In genomic region chr8:4219617-4220016, GRCm38 (mm10) we compare ENCODE assay signal across 20 mouse cellular contexts. TPM values are rescaled to one million over a fixed set of nuclear protein-coding genes. Genes with fewer than 3 reads are reported as not detected.
DNase-seq lines count a peak whose midpoint lies in the region.
"Had no signal": no experiment of that assay in that cellular context is flagged by ENCODE, and none has a peak within 500 bp of the region (broad histone marks: within the 10 kb centered on the region; RNA-seq: fewer than 3 reads in every experiment).

No protein-coding gene starts in this region.

- peak; percentile 34 to 44 for DNase-seq in left cerebral cortex, postnatal 36 days (ENCODE audit: low spot score in 2 of 2)
- no peak for DNase-seq in left cerebral cortex, postnatal 4 days
- DNase-seq in right cerebral cortex, adult 18-20 months, result peak; percentile 48
- no peak for DNase-seq in right cerebral cortex, postnatal 4 days
- DNase-seq in right cerebral cortex, postnatal 25 days, result peak; percentile 38
- DNase-seq in right cerebral cortex, postnatal 10 days (ENCODE audit: low spot score in 2 of 2), result no peak
- peak; percentile 61 for DNase-seq in brain, adult 2 months (ENCODE audit: low read depth, low spot score)
- no peak for DNase-seq in cerebellum, postnatal 10 days
- DNase-seq: adrenal gland, adult 2 months; adrenal gland, adult 8-10 months; adrenal gland, postnatal 10 days; adrenal gland, postnatal 14 days; adrenal gland, postnatal 25 days; adrenal gland, postnatal 36 days; B cell, adult 2 months; cerebellum, adult 11 months; cerebellum, adult 11-12 months; cerebellum, adult 18-20 months had no signal

- intact Hi-C loops in left cerebral cortex, postnatal 36 days (cut with DNase I), result loop anchor here (5.0 kb wide), 1 partner anchor 33 kb away; the partner anchor contains the start of gene Snapc2
- intact Hi-C loops in left cerebral cortex, postnatal 4 days (cut with DNase I), result no loop called here

RNA-seq across cellular contexts. Expression of gene Prr36, which starts 2.4 kb away (rescaled TPM):
- total RNA-seq in left cerebral cortex, postnatal 36 days (2021), result 10 to 100 TPM; 47.8 to 48.7 TPM
- 100 to 1,000 TPM; 108 to 109 TPM for total RNA-seq in left cerebral cortex, postnatal 4 days (2021)

RNA-seq across cellular contexts. Expression of gene Lrrc8e, which starts 7.0 kb away (rescaled TPM):
- total RNA-seq in left cerebral cortex, postnatal 36 days (2021), result not detected
- not detected for total RNA-seq in left cerebral cortex, postnatal 4 days (2021)

RNA-seq across cellular contexts. Expression of gene Map2k7, which starts 18.9 kb away (rescaled TPM):
- 10 to 100 TPM; 96.5 to 97.2 TPM for total RNA-seq in left cerebral cortex, postnatal 36 days (2021)
- 10 to 100 TPM; 62.9 to 65.4 TPM for total RNA-seq in left cerebral cortex, postnatal 4 days (2021)

RNA-seq across cellular contexts. Expression of gene Gm49320, which starts 19.0 kb away (rescaled TPM):
- total RNA-seq in left cerebral cortex, postnatal 36 days (2021), result 1 to 10 TPM in 1 of 2 experiments, not detected in 1; 1.4 TPM
- under 1 TPM in 1 of 2 experiments, not detected in 1; 0.74 TPM for total RNA-seq in left cerebral cortex, postnatal 4 days (2021)
- total RNA-seq: adrenal gland, postnatal 14 days; ES-E14; MEL had no signal

RNA-seq across cellular contexts. Expression of gene Tgfbr3l, which starts 28.4 kb away (rescaled TPM):
- 10 to 100 TPM in 1 of 2 experiments, 1 to 10 TPM in 1; 6.4 to 14.1 TPM for total RNA-seq in left cerebral cortex, postnatal 36 days (2021)
- total RNA-seq in left cerebral cortex, postnatal 4 days (2021), result 10 to 100 TPM in 1 of 2 experiments, 1 to 10 TPM in 1; 8.7 to 12.9 TPM

Comparison
In these comparisons a context has a peak if more than half of its experiments do, and no peak if none do; other contexts are left out.
1. DNase-seq: peak in left cerebral cortex, postnatal 36 days (2 of 2), right cerebral cortex, adult 18-20 months (single experiment), right cerebral cortex, postnatal 25 days (single experiment) and brain, adult 2 months (single experiment); none in left cerebral cortex, postnatal 4 days (single experiment), right cerebral cortex, postnatal 4 days (single experiment), right cerebral cortex, postnatal 10 days (0 of 2) and cerebellum, postnatal 10 days (0 of 2).